In the genomic region with DNA sequence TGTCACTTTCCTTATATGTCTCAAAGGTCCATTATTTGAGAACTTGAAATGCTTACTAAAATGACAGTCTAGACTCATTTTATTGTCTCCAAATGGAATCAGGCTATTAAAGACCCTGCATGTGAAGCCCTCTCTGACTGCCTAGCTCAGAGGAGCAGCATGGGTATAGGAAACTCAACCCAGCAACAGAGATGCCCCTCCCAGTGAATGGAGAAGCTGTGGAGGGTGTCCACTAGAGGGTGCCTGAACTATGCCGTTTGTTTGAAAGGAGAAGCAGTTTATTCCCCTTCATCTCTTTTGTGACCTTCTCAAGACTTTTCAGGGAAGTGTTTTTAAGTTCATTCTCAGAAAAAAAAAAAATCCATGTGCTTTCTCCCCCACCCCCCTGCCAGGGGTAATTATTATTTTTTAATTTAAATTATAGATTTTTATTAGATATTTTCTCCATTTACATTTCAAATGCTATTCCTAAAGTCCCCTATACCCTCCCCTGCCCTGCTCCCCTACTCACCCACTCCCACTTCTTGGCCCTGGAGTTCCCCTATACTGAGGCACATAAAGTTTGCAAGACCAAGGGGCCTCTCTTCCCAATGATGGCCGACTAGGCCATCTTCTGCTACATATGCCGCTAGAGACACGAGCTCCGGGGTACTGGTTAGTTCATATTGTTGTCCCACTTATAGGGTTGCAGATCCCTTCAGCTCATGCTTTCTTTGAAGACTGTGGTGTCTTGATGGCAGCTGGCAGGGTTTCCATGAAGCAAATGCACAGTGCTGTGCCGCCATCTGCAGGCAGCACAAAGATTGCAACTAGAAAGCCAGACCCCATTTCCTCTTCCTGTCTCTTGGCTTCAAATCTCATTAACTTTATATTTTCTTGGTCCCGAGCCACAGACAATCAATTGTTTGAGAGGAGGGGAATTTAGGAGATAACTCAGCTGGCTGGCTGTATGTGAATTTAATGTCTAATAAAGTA, we compare ENCODE assay signal across 9 mouse cellular contexts. TPM values are rescaled to one million over a fixed set of nuclear protein-coding genes. Genes with fewer than 3 reads are reported as not detected.
A peak's percentile ranks its signal among the peaks of the same experiment; 100 is the strongest.
DNase-seq lines count a peak whose midpoint lies in the region; ATAC-seq lines count a peak whose summit lies in the region.
"Had no signal": no experiment of that assay in that cellular context is flagged by ENCODE, and none has a peak within 500 bp of the region (broad histone marks: within the 10 kb centered on the region; RNA-seq: fewer than 3 reads in every experiment).

No protein-coding gene starts in this region.

- H3K4me1 ChIP-seq in hindbrain, embryonic 14.5 days (replicated peaks; ENCODE audit: control insufficient read depth, insufficient read depth, low read length), result no peaks in the 10 kb centered on the region

- peak; percentile 81; the same call in 1 of the 2 replicates for ATAC-seq in hindbrain, embryonic 14.5 days (ENCODE audit: low FRiP score)

- H3K4me3 ChIP-seq in hindbrain, embryonic 14.5 days (replicated peaks; ENCODE audit: low read length), result no peak overlapping the region

- no peak overlapping the region for H3K9ac ChIP-seq in hindbrain, embryonic 14.5 days

- H3K4me2 ChIP-seq in hindbrain, embryonic 14.5 days (replicated peaks), result peak overlapping the region; percentile 18; the same call in 1 of the 2 replicates

- no peak overlapping the region for H3K27ac ChIP-seq in hindbrain, embryonic 14.5 days
- H3K27ac ChIP-seq: macrophage had no signal

- H3K27me3 ChIP-seq in hindbrain, embryonic 14.5 days (ENCODE audit: control insufficient read depth, insufficient read depth, low read length), result no peaks in the 10 kb centered on the region

- no peaks in the 10 kb centered on the region for H3K36me3 ChIP-seq in hindbrain, embryonic 14.5 days (replicated peaks; ENCODE audit: control insufficient read depth, insufficient read depth)

- H3K9me3 ChIP-seq in hindbrain, embryonic 14.5 days (ENCODE audit: control insufficient read depth, low read length), result no peaks in the 10 kb centered on the region

- WGBS in hindbrain, embryonic 14.5 days, result 12% methylated on average over 7 of the region's 7 CpGs

- peak; percentile 93 for DNase-seq in NIH3T3 (ENCODE audit: low read depth)
- peak; percentile 49 for DNase-seq in cerebellum, adult 8-10 months
- peak; percentile 22 to 76 for DNase-seq in frontal cortex, postnatal 10 days (ENCODE audit: low spot score in 2 of 2)
- peak; percentile 90 for DNase-seq in hindbrain, embryonic 14.5 days (ENCODE audit: low spot score)
- DNase-seq in layer of hippocampus, postnatal 14 days (ENCODE audit: low spot score in 2 of 2), result peak; percentile 75 to 85
- DNase-seq in lung, postnatal 4 days, result peak; percentile 75 to 82
- DNase-seq in retina, postnatal 7 days (ENCODE audit: low read depth, low spot score), result peak; percentile 55
- peak; percentile 88 for DNase-seq in thymus, postnatal 4 days

RNA-seq across cellular contexts. Expression of a gene that starts 42.5 kb away (rescaled TPM):
- 83.5 and 88.6 TPM in 2 replicates for polyA plus RNA-seq in hindbrain, embryonic 14.5 days (2014; fragmentation: Nextera tagmentation; extraction: Ambion mirVana)
- 10 to 100 TPM; 45.5 to 57.8 TPM for total RNA-seq in layer of hippocampus, postnatal 14 days (2021)
